Mouse (Mus musculus): ENCODE measurements at regions not wholly inside any gene's neighbourhood (a gene's known extent, or its start where the extent isn't known, plus 50 kb on each side); places are given as distances from the start of the nearest gene placed in this dataset.

DNA sequence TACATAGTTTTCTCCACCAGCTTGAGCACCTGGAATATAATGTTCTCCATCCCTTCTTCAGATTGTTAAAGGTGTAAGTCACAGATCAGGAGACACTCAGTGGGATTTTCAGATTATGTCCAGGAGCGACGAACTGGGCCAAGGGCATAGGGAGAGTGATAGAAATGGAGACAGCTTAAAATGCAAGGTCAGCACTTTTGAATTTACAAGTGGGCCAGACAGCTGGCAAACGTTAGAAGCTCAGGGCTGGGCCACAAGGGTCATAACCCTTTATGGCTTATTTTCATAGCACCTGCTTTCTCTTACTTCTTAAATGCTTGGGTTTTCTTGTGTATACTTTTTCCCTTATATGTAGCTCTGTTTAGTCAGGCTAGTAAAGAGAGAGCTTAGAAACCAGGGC, 488.8 kb upstream of the Hs6st1 start:
- no peak for TF ChIP-seq POLR2A (IDR thresholded peaks at IDR 0.05; ENCODE audit: insufficient read depth, low read depth, low read length)
- no peak for TF ChIP-seq CTCF (IDR thresholded peaks at IDR 0.05; ENCODE audit: insufficient read depth, low read depth, low read length)

Data from olfactory bulb, adult 2 months (tissue).